Mouse (Mus musculus) spleen, postnatal 10 days (tissue): ENCODE data around the gene Pde2a.

Source experiments
- DNase-seq, 2 experiments: peaks; one replicate each; pipeline ENCODE4 v3.0.0; 2021 to 2022; ENCODE audit warnings: low spot score in 2 of 2

Gene Pde2a

DNA sequence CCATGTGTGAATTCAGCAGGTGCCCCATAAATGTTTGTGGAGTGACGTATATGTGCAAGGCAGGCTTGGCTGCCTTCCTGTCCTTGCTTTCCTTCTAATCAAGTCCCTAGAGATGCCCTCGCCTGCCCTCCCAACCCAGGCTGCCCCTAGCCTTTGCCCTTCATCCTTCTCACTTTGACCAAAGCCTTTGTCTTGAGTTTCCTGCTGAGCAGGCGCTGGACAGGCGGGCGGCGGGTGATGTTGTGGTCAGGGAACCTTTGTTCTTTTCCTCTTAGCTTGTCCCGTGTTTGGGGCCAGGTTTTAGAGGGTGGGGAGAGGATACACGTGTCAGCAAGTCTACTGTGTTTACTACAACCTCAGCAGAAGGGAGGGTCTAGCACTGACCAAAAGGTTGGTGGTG is 32.2 kb downstream of the Pde2a start:
- DNase-seq: no peak

- DNase-seq: peak in 1 of 2 experiments; percentile 49
Observed at GRCm38 (mm10) chr7:101454479-101454878, 33.0 kb downstream of the Pde2a start.

DNA sequence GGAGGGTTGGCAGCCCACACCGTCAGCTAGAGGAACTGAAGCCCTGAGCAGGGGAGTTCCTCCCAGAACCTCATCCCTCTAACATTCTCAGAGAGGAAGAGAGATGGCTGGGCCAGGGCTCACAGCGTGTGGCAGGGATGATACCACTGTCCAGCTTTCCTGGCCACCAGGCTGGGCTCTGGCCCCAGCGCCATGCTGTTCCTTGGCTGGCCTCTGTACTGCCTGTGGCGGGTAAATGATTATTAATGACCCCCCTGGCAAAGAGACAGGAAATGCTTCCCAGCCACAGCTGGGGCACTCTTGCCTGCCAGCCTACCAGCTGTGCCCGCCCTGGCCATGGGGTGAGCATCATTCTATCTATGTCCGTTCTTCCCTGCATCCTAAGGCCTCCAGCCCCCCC is 33.6 kb downstream of the Pde2a start:
- DNase-seq: no peak

- DNase-seq: no peak
Observed at GRCm38 (mm10) chr7:101456318-101456717, 34.8 kb downstream of the Pde2a start.

- peak in 1 of 2 experiments; percentile 52 for DNase-seq
Observed at GRCm38 (mm10) chr7:101456789-101457188, 35.3 kb downstream of the Pde2a start.

- DNase-seq: no peak
Observed at GRCm38 (mm10) chr7:101457283-101457682, 35.8 kb downstream of the Pde2a start.

- no peak for DNase-seq
Observed at GRCm38 (mm10) chr7:101457801-101458200, 36.3 kb downstream of the Pde2a start.

GRCm38 (mm10) chr7:101458278-101458781 is 36.8 kb downstream of the Pde2a start:
- DNase-seq: no peak

DNA sequence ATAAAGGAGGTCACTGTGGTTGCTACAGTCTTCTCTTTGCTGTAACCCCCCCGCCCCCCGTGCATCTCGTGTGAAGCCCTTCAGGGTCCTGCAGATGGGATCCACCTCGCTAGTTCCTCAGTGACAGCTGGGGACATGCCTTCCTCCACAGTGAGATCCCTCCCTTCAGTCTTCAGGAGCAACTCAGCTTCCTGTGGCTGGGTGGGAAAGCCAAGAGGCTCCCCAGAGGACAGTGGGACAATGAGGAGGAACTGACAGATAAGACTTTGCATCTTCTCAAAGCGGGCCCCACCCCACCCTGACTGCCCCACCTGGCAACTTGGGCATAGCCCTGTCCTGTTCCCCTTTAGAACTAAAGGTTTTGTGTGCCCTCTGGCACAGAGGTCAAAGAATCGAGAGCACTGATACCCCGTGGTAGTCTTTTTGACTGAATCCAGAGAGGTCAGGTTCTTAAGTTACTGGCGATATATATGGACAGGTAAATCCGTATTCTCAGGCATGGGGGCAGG is 37.9 kb downstream of the Pde2a start:
- DNase-seq: peak in 1 of 2 experiments; percentile 51

- no peak for DNase-seq
Observed at GRCm38 (mm10) chr7:101459923-101460607, 38.6 kb downstream of the Pde2a start.

DNA sequence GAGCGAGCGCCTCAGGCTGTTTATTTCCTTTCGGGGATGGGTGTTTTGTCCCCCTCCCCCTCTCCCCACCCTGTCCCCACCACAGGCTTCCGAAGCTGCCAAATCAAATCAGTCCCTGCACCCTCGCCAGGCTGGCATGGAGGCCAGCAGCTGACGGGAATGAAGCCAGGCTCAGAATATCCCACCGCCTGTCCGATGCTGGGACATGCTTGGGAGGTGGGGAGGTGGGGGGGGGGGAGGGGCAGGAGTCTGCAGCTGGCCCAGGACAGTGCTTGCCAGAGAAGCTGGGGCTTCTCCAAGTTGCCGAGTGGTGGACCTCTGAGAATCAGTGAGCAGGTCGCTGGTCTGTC is 39.1 kb downstream of the Pde2a start:
- no peak for DNase-seq

GRCm38 (mm10) chr7:101461571-101461970 is 40.1 kb downstream of the Pde2a start:
- DNase-seq: no peak

GRCm38 (mm10) chr7:101462327-101463068 is 41.0 kb downstream of the Pde2a start:
- peak in 1 of 2 experiments; percentile 49 for DNase-seq

- no peak for DNase-seq
Observed at GRCm38 (mm10) chr7:101463665-101464271, 42.3 kb downstream of the Pde2a start.

DNA sequence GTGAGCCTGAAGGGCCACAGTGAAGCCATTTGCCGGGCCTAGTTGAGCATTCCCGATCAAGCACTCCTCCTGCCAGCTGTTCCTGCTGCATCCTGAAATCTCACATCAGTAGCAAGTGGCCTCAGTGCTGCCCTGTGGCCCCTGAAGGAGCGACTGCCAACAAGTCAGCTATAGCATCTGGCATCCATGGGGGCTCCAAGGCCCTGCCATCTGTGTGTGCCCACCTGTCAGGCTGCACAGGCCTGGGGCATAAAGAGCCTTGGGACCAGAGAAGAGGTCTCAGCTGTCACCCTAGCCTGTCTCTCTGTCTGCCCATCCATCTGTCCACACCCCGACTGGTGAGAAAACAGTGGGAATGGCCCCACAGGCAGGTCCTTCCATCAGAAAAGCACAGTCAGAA is 43.4 kb downstream of the Pde2a start:
- DNase-seq: no peak

- no peak for DNase-seq
Observed at GRCm38 (mm10) chr7:101465392-101465791, 43.9 kb downstream of the Pde2a start.

GRCm38 (mm10) chr7:101465850-101466580 is 44.5 kb downstream of the Pde2a start:
- peak in 1 of 2 experiments; percentile 50 for DNase-seq

DNA sequence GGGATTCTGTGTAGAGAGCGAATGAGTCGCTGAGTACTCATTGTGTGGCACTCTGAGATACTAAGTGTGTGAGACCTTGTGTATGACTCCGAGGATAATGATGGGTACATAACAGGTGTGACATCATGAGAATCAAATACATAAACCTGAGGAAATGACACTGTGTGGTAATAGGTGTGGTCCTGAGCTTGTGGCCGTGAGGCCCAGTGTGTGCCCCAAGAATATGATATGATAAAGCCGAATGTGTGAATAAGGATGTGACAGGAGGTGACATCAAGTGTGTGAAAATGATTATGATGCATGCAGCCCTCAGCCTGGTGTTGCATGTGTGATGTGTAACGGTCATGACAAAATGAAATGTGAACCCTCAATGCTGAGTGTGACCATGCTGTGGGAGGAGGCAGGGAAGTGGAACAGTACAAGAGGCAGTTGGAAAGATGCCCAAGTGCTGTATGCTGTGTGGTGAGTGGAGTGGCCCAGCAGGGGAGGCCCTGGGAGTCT is 45.1 kb downstream of the Pde2a start:
- DNase-seq: no peak

GRCm38 (mm10) chr7:101471423-101471822 is 49.9 kb downstream of the Pde2a start:
- no peak for DNase-seq

- no peak for DNase-seq
Observed at GRCm38 (mm10) chr7:101471968-101472480, 50.5 kb downstream of the Pde2a start.
